Mouse (Mus musculus) spleen, adult 18-20 months (tissue): ENCODE results near the gene Krt23.

ENCODE experiments used
- DNase-seq, 2 experiments: peaks; one replicate each; pipeline ENCODE4 v3.0.0; 2022; ENCODE audit warnings: mixed read lengths in 2 of 2

Gene Krt23

GRCm38 (mm10) chr11:99492733-99493573, at the start of gene Krt23:
Gene Krt23 (minus strand): TSS chr11:99493137.
- DNase-seq: no peak

DNA sequence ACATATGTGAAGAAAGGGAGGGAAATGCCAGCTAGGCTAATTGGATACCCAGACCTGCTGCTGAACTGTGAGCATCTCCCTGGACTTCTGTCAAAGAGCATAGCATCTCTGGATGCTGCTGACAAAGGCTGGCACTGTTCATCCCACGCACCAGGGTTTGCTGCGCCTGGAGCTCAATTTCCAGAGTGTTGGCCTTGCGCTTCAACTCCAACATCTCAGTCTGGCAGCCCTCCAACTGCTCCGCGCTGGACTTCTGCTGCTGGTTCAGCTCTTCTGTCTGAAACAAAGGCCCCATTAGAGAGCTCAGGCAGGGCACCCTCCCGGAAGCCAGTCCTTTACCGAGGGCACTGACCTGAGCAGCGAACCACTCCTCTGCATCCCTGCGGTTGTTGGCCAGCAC, 46.8 kb upstream of the Krt23 start:
- DNase-seq: peak in 1 of 2 experiments; percentile 1

DNA sequence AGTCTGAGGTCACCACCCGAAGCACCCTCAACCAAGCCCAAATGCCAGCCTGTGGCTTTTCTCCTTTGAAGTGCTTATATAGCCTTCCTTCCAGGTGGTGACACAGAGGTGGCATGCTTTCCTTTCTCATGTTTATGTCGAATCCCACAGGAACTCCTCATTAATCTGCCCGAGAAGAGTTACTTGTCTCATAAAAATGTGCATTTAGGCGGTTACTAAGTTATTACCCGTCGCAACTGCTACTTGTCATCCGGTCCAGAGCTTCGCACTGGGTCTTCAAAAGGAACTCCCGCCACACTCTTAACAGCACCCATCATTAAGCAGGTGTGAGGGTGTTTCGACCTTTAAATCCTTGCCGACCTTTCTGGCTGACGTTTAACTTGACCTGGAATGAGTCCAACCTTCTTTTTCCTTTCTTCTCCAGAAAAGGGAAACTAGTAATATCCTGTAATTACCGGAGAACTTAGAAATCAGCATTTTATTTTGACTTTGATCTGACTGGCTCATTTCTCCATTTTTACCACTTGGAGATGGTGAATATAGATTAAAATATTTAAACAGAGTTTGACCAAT, 28.4 kb upstream of the Krt23 start, which contains the start of gene Krt39:
Gene Krt39, minus strand, starts transcription at position 51 of the 573 bp plus-strand sequence.
- DNase-seq: no peak

- DNase-seq: no peak
Observed at GRCm38 (mm10) chr11:99514098-99514497, 21.2 kb upstream of the Krt23 start.

DNA sequence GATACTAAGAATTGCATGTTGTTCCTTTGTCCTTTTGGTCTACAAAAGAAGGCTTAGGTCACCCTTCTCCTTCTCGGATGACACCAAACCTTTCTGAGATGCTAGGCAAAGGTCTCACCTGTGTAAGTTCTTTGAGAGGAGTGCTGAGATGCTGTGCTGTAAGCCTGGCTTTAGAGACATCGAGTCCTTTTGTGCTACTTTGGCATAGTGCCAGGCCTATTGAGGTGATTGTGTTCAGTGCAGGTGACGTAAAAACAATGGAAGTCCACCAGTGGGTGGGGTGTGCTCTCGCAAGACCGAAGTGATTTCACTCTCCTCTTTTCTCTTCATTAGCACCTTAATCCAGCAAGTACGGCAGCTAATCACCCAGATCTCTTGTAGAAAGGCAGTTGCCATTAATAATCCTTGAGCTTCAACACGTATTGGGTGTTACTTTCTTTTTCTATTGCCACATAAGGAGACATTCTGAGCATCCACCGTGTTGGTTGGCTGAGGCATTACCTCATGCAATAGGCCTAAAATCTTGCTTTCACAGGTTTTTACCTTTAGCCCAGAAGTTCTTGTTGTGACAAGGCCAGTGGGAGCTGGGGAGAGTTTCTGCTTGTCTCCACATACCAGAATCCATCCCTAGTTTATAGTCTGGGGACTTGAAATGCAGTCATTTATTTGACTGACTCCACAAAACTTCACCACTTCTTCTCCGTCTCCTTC, 7.3 kb upstream of the Krt23 start:
- DNase-seq: no peak

DNA sequence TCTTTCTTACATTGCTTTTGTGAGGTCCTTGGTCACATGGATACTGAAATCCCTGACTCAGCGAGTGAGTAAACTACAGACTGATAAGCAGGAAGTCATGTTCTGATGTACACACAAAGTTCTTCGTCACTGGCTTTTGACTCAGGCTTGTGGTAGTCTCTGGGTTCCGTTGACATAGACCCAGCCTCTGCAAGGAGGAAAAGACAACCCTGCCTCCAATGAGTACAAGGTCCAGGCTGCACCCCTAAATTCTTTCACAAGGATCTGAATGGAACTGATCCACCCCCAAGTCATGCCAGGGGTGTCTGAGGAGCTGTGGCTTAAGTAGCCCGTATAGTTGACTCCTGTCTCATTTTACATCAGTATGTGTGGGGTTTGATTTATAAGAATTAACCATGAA, 3.5 kb upstream of the Krt23 start:
- DNase-seq: no peak

DNA sequence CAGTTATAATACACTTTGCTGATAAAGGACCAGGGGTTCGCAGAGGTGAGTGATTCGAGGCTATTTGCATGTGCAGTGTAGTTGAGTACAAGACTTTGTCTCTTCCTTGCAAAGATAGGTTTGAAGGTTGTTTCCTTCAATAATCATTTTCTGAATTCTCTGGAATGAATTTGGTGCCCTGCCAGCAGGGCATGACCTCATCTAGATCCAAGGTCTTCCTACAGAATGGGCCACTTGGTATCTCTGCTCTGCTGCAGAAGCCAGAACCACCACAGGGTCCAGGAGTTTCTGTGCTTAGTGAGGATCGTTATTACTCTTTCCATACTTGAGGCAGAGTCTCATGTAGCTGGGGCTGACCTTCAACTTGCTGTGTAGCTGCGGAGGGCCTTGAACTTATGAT, 1.8 kb upstream of the Krt23 start:
- DNase-seq: no peak

DNA sequence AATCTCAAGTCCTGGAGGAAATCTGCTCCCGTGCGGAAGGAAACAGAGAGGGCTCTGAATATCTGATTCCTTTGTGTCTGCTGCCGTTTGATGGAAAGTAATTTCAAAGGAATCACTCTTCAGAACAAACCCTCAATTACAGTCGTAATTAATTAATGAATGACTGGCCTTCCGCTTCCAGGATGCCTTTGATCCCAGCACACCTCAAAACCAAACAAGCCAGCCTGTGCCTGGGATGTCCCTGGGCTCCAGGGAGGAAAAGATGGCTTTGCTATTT, 575 bp upstream of the Krt23 start:
- no peak for DNase-seq

DNA sequence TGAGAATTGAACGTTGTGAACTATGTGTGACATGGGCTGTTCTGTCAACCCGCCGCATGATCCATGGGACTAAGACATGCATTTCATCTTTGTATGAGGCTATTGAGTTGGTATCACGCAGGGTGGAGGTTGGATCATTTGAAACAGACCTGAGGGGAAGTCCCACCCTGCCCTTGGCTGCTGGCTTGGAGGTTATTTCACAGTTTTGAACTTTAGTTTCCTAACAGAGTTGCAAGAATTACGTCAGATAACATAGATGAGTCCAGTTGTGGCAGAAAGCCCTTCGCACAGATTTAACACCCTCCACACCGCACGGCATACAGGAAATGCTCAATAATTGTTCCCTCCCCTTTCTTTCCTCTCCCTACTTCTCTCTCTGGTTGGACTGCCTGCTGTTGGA, 1.9 kb downstream of the Krt23 start:
- no peak for DNase-seq

DNA sequence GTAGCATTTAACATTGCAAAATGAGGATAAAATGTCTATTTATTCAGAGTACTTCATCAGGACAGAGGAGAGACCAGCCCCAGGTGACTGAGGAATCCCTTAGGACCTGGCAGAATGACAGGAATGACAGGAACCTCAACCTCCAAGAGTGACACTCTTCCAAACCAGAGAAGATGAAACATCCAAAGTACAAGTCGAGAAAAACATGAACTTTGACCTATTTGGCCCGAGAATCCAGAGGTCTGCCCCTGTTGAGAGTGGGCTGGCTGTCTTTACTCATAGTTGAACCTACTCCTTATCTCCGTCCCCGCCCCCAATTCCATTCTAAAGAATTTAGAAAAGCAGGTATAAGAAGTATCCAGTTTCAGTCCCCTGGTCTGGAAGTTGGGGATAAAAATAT, 2.3 kb downstream of the Krt23 start:
- DNase-seq: no peak

DNA sequence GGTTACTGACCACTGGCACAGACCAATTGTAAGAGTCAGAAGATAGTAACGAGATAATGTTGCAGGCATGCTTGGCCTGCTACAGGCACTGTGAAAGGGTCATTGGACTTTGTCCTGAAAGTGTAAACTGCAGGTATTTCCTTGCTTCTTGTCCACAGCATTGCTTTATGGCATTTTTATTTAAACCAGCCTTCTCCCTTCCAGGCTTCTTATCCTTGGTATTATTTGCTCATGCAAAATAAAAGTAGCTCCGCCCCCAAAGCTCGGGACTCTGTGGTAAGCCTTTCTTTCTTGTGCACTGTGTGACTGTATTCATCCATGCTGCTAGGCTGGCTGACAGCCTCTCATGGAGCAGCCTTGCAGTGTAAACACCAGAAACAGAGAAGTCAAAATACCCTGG, 3.7 kb downstream of the Krt23 start:
- no peak for DNase-seq

- no peak for DNase-seq
Observed at GRCm38 (mm10) chr11:99474981-99475380, 18.0 kb downstream of the Krt23 start.

DNA sequence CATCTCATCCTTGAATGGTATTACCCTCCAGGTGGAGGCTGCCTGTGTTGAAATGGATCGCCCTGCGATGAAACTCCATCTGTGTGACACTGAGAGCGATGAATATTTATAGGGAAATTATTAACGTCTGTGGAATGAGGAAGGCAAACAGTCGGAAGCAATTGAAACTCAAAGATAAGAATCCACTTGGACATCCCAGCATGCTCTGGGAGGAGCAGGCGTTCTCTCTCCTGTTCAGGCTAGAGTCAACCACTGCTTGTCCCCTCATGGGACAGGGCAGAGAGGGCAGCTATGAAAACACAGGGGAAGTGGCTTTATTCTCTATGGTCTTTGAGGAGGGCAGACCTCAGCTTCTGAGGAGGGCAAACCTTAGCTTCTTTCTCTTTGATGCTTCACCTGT, 19.5 kb downstream of the Krt23 start:
- DNase-seq: no peak

GRCm38 (mm10) chr11:99472405-99472804, 20.5 kb downstream of the Krt23 start:
- no peak for DNase-seq

DNA sequence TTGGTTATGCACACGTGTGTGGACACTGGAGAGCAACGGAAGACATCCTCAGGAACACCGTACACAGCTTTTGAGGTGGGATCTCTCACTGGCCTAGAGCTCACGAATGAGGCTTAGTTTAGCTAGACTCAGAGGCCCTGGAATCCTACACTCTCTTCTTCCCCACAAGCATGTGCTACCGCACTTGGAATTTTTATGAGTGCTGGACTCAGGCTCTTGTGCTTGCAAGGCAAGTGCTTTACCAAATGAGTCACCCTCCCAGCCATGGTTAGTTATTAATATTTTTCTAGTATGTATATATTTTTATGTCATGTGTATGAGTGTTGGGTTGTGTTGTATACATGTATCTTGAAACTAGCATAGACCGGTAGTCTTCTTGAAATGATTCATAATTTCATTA, 21.0 kb downstream of the Krt23 start:
- no peak for DNase-seq

- no peak for DNase-seq
Observed at GRCm38 (mm10) chr11:99469228-99469627, 23.7 kb downstream of the Krt23 start.

GRCm38 (mm10) chr11:99468566-99468965, 24.4 kb downstream of the Krt23 start:
- DNase-seq: no peak

- no peak for DNase-seq
Observed at GRCm38 (mm10) chr11:99466316-99466715, 26.6 kb downstream of the Krt23 start.

DNA sequence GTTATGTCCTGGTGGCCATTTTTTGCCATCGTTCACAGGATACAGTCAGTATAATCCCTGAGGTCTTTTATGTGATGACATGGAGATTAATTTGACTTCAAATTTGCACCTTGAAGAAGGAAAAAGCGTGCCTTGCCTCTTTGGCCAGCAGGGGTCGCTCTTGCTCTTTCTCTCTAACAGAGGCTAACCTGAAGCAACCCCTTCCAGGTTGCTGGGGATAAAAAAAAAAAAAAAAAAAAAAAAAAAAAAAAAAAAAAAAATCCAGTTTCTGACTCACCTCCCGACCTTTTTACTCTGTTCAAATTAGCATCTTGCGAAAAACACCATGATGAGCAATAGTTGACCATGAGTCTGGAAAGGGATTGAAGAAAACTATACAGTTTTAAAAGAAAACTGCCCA, 28.1 kb downstream of the Krt23 start:
- DNase-seq: peak; percentile 7 to 55

- DNase-seq: peak in 1 of 2 experiments; percentile 58
Observed at GRCm38 (mm10) chr11:99463155-99463554, 29.8 kb downstream of the Krt23 start.

DNA sequence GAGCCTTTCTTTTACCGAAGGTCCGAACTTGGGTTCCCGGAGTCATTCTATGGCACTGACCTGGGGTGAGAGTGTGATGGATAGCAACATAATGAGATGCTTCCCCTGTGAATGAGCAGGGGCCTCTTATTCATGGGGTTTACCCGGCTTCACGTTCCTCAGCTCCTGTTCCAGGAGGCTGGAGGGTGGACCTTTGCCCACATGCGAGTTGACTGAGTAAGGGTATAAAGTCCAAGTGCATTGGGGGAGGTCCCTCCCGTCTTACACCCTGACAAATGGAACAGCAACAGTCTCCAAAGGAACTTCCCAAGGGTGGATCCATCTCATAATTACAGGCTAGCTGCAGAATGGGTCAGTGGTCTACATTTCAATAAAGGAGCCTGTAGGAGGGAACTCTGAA, 31.2 kb downstream of the Krt23 start:
- no peak for DNase-seq

DNA sequence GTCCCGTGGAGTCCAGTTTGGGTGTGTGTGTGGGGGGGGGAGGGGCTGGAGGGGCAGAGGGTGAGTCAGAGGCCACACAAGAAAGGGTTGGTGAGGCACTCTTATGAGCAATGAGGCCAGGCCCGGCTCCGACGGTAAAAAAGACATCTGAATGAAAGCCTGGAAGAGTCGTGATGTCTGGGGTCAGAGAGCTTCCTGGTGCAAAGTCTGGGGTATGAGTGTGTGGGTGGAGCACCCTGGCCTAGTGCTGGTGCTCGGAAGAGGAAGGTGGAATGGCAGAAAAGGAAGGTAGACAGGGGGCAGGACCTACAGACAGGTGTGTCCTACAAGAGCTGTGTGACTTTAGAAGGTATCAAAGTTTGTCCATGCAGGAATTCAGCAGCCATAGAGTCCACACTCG, 34.0 kb downstream of the Krt23 start:
- no peak for DNase-seq

DNA sequence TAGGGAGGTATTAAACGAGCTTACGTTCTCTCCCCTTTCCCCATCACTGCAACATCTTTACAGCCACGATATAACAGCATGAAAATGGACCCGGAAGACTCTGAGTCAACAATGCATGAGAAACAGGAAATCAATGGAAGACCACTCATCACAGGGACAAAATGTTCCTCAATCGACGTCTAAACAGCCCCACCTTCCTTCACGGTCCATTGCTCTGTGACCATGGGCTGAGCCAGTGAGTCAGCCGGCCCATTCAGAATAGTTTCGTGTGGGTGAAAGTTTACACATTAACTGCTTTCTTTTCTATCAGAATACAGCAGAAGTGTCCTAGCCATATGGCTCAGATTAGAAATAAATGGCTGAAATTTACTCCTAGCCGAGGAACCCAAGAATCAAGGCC, 38.2 kb downstream of the Krt23 start:
- no peak for DNase-seq

GRCm38 (mm10) chr11:99454044-99454443, 38.9 kb downstream of the Krt23 start:
- DNase-seq: no peak
